Mouse (Mus musculus) midbrain, postnatal 0 days (tissue): ENCODE results near the gene Lmbr1l. TPM values are rescaled to one million over a fixed set of nuclear protein-coding genes. Genes with fewer than 3 reads are reported as not detected.

Experiments
- ATAC-seq: fragments of 200-750 bp; cut with Nextera tagmentation; 2 replicates; pipeline ENCODE4 v1.8.0; 2017; ENCODE audit warnings: moderate number of reproducible peaks, mild to moderate bottlenecking, moderate TSS enrichment, moderate library complexity; ENCODE audit not compliant: low FRiP score
- DNase-seq: peaks from one replicate; pipeline ENCODE4 v3.0.0-alpha.2; 2015; ENCODE audit warnings: low spot score
- H3K27ac ChIP-seq: fragments of 300-500 bp; sonication (generic); 2 replicates; pipeline ENCODE4 v1.5.1; 2014; ENCODE audit warnings: low read depth, mild to moderate bottlenecking, low read length, mixed read lengths
- H3K27me3 ChIP-seq: fragments of 300-500 bp; sonication (generic); 2 replicates; pipeline ENCODE4 v1.6.1; 2014; ENCODE audit warnings: low read length, control low read depth, mixed read lengths; ENCODE audit not compliant: insufficient read depth
- H3K36me3 ChIP-seq: fragments of 300-500 bp; sonication (generic); 2 replicates; pipeline ENCODE4 v1.6.1; 2014; ENCODE audit warnings: low read length, control low read depth, mixed read lengths; ENCODE audit not compliant: insufficient read depth
- H3K4me1 ChIP-seq: fragments of 300-500 bp; sonication (generic); 2 replicates; pipeline ENCODE4 v1.6.1; 2014; ENCODE audit warnings: mild to moderate bottlenecking, control low read depth, antibody characterized with exemption, low read length, mixed read lengths; ENCODE audit not compliant: insufficient read depth
- H3K4me2 ChIP-seq: fragments of 300-500 bp; sonication (generic); 2 replicates; pipeline ENCODE4 v1.6.1; 2014; ENCODE audit warnings: low read depth, mild to moderate bottlenecking, low read length, mixed read lengths; ENCODE audit not compliant: poor library complexity, severe bottlenecking
- H3K4me3 ChIP-seq: fragments of 300-500 bp; sonication (generic); 2 replicates; pipeline ENCODE4 v1.5.1; 2014; ENCODE audit warnings: low read depth, mild to moderate bottlenecking, low read length, moderate library complexity
- H3K9ac ChIP-seq: fragments of 300-500 bp; sonication (generic); replicated peaks from 2 replicates; pipeline ENCODE4 v1.6.1; 2014; ENCODE audit warnings: mild to moderate bottlenecking, low read length, moderate library complexity, mixed read lengths; ENCODE audit not compliant: poor library complexity, severe bottlenecking
- H3K9me3 ChIP-seq: fragments of 300-500 bp; sonication (generic); 2 replicates; pipeline ENCODE4 v1.6.1; 2016; ENCODE audit warnings: low read length, control low read depth
- CTCF ChIP-seq: IDR thresholded peaks from 2 replicates; pipeline ENCODE4 v1.5.1; 2016; ENCODE audit warnings: antibody characterized with exemption, mild to moderate bottlenecking
- WGBS: fragments of 180-500 bp; shearing (Covaris S2); extraction: QIAGEN DNeasy Blood & Tissue Kit; methylation state at CpG from one replicate; pipeline ENCODE4 v1.1.7; 2014; 5-methylcytosine and 5-hydroxymethylcytosine counted together
- polyA plus RNA-seq: library from polyadenylated mRNA; unstranded; fragments of >200 nt; fragmentation: Nextera tagmentation; extraction: Ambion mirVana; gene quantifications from 2 replicates; pipeline ENCODE4 v1.2.1, GENCODE M21; 2015
- total RNA-seq: library from RNA; depleted of rRNA; stranded (reverse); fragments of >200 nt; gene quantifications from 2 replicates; pipeline ENCODE4 v1.2.3, GENCODE M21; 2014; rRNA removed

The Lmbr1l gene
- total and polyA plus RNA-seq, 2 experiments from 2014 or later: 19.6 to 46.0 TPM

- Histone ChIP-seq H3K4me2 (no peak overlapping the region), H3K9ac (no peak overlapping the region)
- WGBS: 94% methylated on average over 12 of the region's 12 CpGs
Observed at GRCm38 (mm10) chr15:98863451-98863958, 54.5 kb downstream of the Lmbr1l start.

DNA sequence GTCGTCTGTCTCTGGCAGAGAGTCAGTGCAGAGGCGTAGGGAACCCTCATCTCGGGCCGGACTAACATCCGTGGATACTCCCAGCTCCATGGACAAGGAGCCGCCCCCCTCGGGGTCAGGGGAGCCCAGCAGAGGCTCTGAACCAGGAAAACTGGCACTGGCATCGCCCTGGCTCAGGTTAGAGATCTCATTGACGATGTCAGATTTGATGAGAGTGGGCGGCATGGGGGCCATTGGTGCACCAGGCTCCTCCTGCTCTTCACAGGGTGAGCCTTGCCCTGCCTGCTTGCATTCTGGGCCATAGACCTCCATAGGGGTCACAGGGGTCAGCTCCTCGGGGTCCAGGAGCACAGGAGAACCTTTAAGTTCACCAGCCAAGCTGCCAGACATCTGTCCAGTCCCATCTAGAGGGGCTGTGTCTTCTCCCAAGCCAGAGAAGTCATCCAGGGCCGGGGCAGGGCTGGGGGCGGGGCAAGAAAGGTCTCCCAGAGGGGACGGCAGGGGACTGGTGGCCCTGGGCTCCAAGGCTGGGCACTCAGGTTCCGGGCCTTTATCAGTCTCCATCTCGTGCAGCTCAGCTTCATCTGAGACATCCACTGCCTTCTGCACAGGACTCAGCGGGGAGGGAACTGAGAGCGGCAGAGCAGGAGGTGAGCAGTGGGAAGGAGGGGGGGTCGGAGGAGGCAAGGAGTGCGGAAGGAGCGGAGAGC is 56.2 kb downstream of the Lmbr1l start:
- H3K9ac ChIP-seq: no peak overlapping the region
- H3K27ac ChIP-seq: no peak overlapping the region
- H3K36me3 ChIP-seq: peaks cover 87% of the 10 kb centered on the region
- no peaks in the 10 kb centered on the region for H3K4me1 ChIP-seq
- WGBS: 88% methylated on average over 21 of the region's 21 CpGs
- no peak for DNase-seq
- H3K4me3 ChIP-seq: no peak overlapping the region
- H3K27me3 ChIP-seq: no peaks in the 10 kb centered on the region
- TF ChIP-seq CTCF: no peak
- no peaks in the 10 kb centered on the region for H3K9me3 ChIP-seq
- no peak for ATAC-seq
- H3K4me2 ChIP-seq: no peak overlapping the region

More at GRCm38 (mm10) chr15:98863451-98863958, 54.5 kb downstream of the Lmbr1l start:
- ATAC-seq (no peak), DNase-seq (no peak)
- Histone ChIP-seq H3K4me3 (no peak overlapping the region), H3K9me3 (no peaks in the 10 kb centered on the region), H3K27ac (no peak overlapping the region), H3K36me3 (peaks cover 74% of the 10 kb centered on the region), H3K4me1 (peaks cover 14% of the 10 kb centered on the region), H3K27me3 (no peaks in the 10 kb centered on the region)
- no peak for TF ChIP-seq CTCF

DNA sequence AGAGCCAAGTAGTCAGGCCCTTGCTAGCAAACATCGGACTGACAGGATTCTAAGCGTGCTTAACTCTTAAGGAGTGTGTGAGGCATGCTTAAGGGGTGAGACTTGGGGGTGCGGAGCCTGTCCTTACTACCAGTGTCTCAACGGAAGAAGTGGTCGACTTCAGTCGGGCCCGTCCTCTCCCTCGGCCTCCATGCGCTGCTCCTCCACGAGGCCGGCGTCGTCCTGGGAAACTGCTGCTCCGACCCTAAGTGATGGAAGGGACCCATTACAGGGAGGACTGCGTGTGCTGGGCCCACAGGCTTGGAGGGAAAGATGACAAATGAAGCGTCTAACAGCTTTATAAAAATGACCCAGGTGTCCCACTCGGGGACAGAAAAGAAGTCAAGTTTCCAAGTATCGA is 57.1 kb downstream of the Lmbr1l start:
- no peaks in the 10 kb centered on the region for H3K27me3 ChIP-seq
- H3K36me3 ChIP-seq: peaks cover 89% of the 10 kb centered on the region
- no peak overlapping the region for H3K4me2 ChIP-seq
- TF ChIP-seq CTCF: no peak
- no peaks in the 10 kb centered on the region for H3K4me1 ChIP-seq
- ATAC-seq (no peak), DNase-seq (no peak)
- H3K9me3 ChIP-seq: no peaks in the 10 kb centered on the region
- H3K27ac ChIP-seq: no peak overlapping the region
- H3K4me3 ChIP-seq: no peak overlapping the region
- H3K9ac ChIP-seq: no peak overlapping the region
- 95% methylated on average over 18 of the region's 18 CpGs for WGBS

DNA sequence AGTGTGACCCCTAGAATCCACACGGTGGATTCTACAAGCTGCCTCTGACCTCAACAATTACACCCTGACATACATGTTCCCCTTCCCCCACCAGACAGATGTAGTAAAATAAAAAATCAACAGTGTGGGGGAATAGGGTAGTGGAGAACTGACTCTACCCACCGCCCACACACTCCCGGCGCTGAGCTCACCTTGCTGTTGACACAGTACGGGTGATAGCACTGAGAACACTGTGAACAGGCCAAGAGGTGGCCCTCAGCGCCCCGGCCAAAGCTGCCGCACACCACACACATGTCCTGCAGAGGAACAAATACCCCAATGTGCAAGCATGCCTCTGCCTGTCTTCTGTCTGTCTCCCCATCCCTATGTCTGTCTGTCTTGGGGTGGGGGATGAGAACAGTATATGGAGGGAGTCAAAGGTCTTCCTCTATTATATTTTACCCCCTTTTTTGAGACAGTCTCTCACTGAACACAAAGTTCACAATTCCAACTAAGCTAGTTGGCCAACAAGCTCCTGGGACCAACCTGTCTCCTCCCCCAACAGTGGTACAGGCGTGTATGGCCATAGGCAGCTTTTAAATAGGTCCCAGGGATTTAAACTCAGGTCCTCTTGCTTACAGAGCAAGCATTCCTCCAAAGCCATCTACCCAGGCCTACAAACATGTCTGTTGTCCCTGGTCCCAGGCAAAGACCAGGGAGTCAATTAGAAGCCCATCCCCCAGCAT is 58.5 kb downstream of the Lmbr1l start:
- Histone ChIP-seq H3K27ac (no peak overlapping the region), H3K4me1 (no peaks in the 10 kb centered on the region), H3K36me3 (peaks cover 89% of the 10 kb centered on the region), H3K4me2 (no peak overlapping the region), H3K9me3 (no peaks in the 10 kb centered on the region), H3K27me3 (no peaks in the 10 kb centered on the region), H3K9ac (no peak overlapping the region), H3K4me3 (no peak overlapping the region)
- no peak for TF ChIP-seq CTCF
- ATAC-seq (no peak), DNase-seq (no peak)
- WGBS: 85% methylated on average over 9 of the region's 9 CpGs

- Histone ChIP-seq H3K4me3 (no peak overlapping the region), H3K9ac (no peak overlapping the region), H3K27me3 (no peaks in the 10 kb centered on the region), H3K27ac (no peak overlapping the region), H3K9me3 (no peaks in the 10 kb centered on the region), H3K4me1 (no peaks in the 10 kb centered on the region), H3K36me3 (peaks cover 89% of the 10 kb centered on the region), H3K4me2 (no peak overlapping the region)
- WGBS: 93% methylated on average over 16 of the region's 16 CpGs
- no peak for DNase-seq
- TF ChIP-seq CTCF: no peak
- ATAC-seq: no peak
Observed at GRCm38 (mm10) chr15:98854214-98854613, 63.8 kb downstream of the Lmbr1l start.

Other genes starting within 250 kb of the Lmbr1l start
- 34.5 and 42.9 TPM in 2 replicates for gene Rnd1, start 240.8 kb downstream of the Lmbr1l start, total RNA-seq
- 20.7 and 24.9 TPM in 2 replicates for gene Rnd1, start 240.8 kb downstream of the Lmbr1l start, polyA plus RNA-seq
- gene Ccdc65, start 210.0 kb downstream of the Lmbr1l start, total RNA-seq: 6.9 and 9.1 TPM in 2 replicates
- 11.4 and 12.3 TPM in 2 replicates for gene Ccdc65, start 210.0 kb downstream of the Lmbr1l start, polyA plus RNA-seq
- 1.0 and 2.8 TPM in 2 replicates for gene Fkbp11, start 190.0 kb downstream of the Lmbr1l start, total RNA-seq
- gene Fkbp11, start 190.0 kb downstream of the Lmbr1l start, polyA plus RNA-seq: 4.4 and 5.4 TPM in 2 replicates
- gene Arf3, start 155.0 kb downstream of the Lmbr1l start, total RNA-seq: 122 and 144 TPM in 2 replicates
- gene Arf3, start 155.0 kb downstream of the Lmbr1l start, polyA plus RNA-seq: 89.2 and 93.8 TPM in 2 replicates
- gene Wnt10b, start 140.1 kb downstream of the Lmbr1l start, total RNA-seq: 0.38 and 1.5 TPM in 2 replicates
- not detected in 2 replicates for gene Wnt10b, start 140.1 kb downstream of the Lmbr1l start, polyA plus RNA-seq
- 0.33 TPM in 2 replicates for gene Wnt1, start 128.4 kb downstream of the Lmbr1l start, total RNA-seq
- gene Wnt1, start 128.4 kb downstream of the Lmbr1l start, polyA plus RNA-seq: 0.81 and 1.1 TPM in 2 replicates
- gene Ddn, start 108.7 kb downstream of the Lmbr1l start, total RNA-seq: 5.5 and 7.3 TPM in 2 replicates
- gene Ddn, start 108.7 kb downstream of the Lmbr1l start, polyA plus RNA-seq: 0.51 and 0.64 TPM in 2 replicates
- 45.1 and 50.6 TPM in 2 replicates for gene Prkag1, start 86.7 kb downstream of the Lmbr1l start, total RNA-seq
- gene Prkag1, start 86.7 kb downstream of the Lmbr1l start, polyA plus RNA-seq: 50.6 and 57.4 TPM in 2 replicates
- 32.2 and 32.5 TPM in 2 replicates for gene Kmt2d, start 47.0 kb downstream of the Lmbr1l start, total RNA-seq
- gene Kmt2d, start 47.0 kb downstream of the Lmbr1l start, polyA plus RNA-seq: 5.6 and 7.7 TPM in 2 replicates
- 9.4 and 10.1 TPM in 2 replicates for gene Rhebl1, start 23.7 kb downstream of the Lmbr1l start, total RNA-seq
- gene Rhebl1, start 23.7 kb downstream of the Lmbr1l start, polyA plus RNA-seq: 30.7 and 31.1 TPM in 2 replicates
- gene Dhh, start 19.7 kb downstream of the Lmbr1l start, total RNA-seq: 0.38 and 0.71 TPM in 2 replicates
- gene Dhh, start 19.7 kb downstream of the Lmbr1l start, polyA plus RNA-seq: 0.18 and 0.22 TPM in 2 replicates
- gene Tuba1b, start 16.3 kb upstream of the Lmbr1l start, total RNA-seq: 2,522 and 3,264 TPM in 2 replicates
- 1,582 and 1,796 TPM in 2 replicates for gene Tuba1b, start 16.3 kb upstream of the Lmbr1l start, polyA plus RNA-seq
- 1,797 and 2,945 TPM in 2 replicates for gene Gm49450, start 35.3 kb upstream of the Lmbr1l start, total RNA-seq
- not detected in 2 replicates for gene Gm49450, start 35.3 kb upstream of the Lmbr1l start, polyA plus RNA-seq
- 17,447 and 20,461 TPM in 2 replicates for gene Tuba1a, start 35.5 kb upstream of the Lmbr1l start, total RNA-seq
- 15,641 and 16,823 TPM in 2 replicates for gene Tuba1a, start 35.5 kb upstream of the Lmbr1l start, polyA plus RNA-seq
- gene Tuba1c, start 111.7 kb upstream of the Lmbr1l start, total RNA-seq: 18.2 and 22.6 TPM in 2 replicates
- gene Tuba1c, start 111.7 kb upstream of the Lmbr1l start, polyA plus RNA-seq: 9.6 and 9.9 TPM in 2 replicates
- gene Prph, start 136.9 kb upstream of the Lmbr1l start, total RNA-seq: 9.8 and 11.2 TPM in 2 replicates
- gene Prph, start 136.9 kb upstream of the Lmbr1l start, polyA plus RNA-seq: 8.0 and 9.1 TPM in 2 replicates
- 1.6 and 4.1 TPM in 2 replicates for gene Troap, start 156.3 kb upstream of the Lmbr1l start, total RNA-seq
- gene Troap, start 156.3 kb upstream of the Lmbr1l start, polyA plus RNA-seq: 1.4 and 2.1 TPM in 2 replicates
- 17.7 and 21.1 TPM in 2 replicates for gene C1ql4, start 169.6 kb upstream of the Lmbr1l start, total RNA-seq
- 8.5 and 9.2 TPM in 2 replicates for gene C1ql4, start 169.6 kb upstream of the Lmbr1l start, polyA plus RNA-seq
- gene Dnajc22, start 174.9 kb upstream of the Lmbr1l start, total RNA-seq: 0.61 and 0.88 TPM in 2 replicates
- 1.3 and 1.6 TPM in 2 replicates for gene Dnajc22, start 174.9 kb upstream of the Lmbr1l start, polyA plus RNA-seq
- 27.8 and 31.8 TPM in 2 replicates for gene Spats2, start 207.7 kb upstream of the Lmbr1l start, total RNA-seq
- 17.7 and 19.5 TPM in 2 replicates for gene Spats2, start 207.7 kb upstream of the Lmbr1l start, polyA plus RNA-seq